Mouse (Mus musculus): ENCODE measurements around the gene Tcp11l1.

- TF ChIP-seq TCF12 (IDR thresholded peaks at IDR 0.05; ENCODE audit: low read depth, low read length): no peak
- TF ChIP-seq BHLHE40 (IDR thresholded peaks at IDR 0.05; ENCODE audit: borderline replicate concordance, low read depth, low read length): no peak
- no peak for TF ChIP-seq CTCF (IDR thresholded peaks at IDR 0.05 in 2 of 3, conservative IDR thresholded peaks at IDR 0.05 in 1 of 3; ENCODE audit: control insufficient read depth in 1 of 3, insufficient read depth in 1 of 3, low read depth in 2 of 3, low read length in 3 of 3, poor library complexity in 1 of 3, severe bottlenecking in 1 of 3)
- TF ChIP-seq MYC (IDR thresholded peaks at IDR 0.05; ENCODE audit: low read depth, low read length): no peak
- TF ChIP-seq MEF2A (IDR thresholded peaks at IDR 0.05; ENCODE audit: extremely low read depth, insufficient replicate concordance, low read depth, low read length, poor library complexity, severe bottlenecking): no peak
- no peak for TF ChIP-seq MAZ (IDR thresholded peaks at IDR 0.05; ENCODE audit: low read depth, low read length)
- no peak for TF ChIP-seq CHD2 (IDR thresholded peaks at IDR 0.05; ENCODE audit: low read length)
These were observed 2.3 kb upstream of the Tcp11l1 start for GRCm38 (mm10) chr2:104714254-104714691.
